Mouse (Mus musculus): ENCODE results near the gene Aldh18a1. TPM values are rescaled to one million over a fixed set of nuclear protein-coding genes. Genes with fewer than 3 reads are reported as not detected.

Aldh18a1 gene
- polyA plus RNA-seq, 1 experiment from 2014 or later, result 28.4 TPM

GRCm38 (mm10) chr19:40544856-40545255 is 43.4 kb downstream of the Aldh18a1 start:
- WGBS, result 16% methylated on average over 3 of the region's 3 CpGs
- no peak overlapping the region for H3K27ac ChIP-seq
- no peaks in the 10 kb centered on the region for H3K27me3 ChIP-seq (ENCODE audit: insufficient read depth, low read length)
- no peaks in the 10 kb centered on the region for H3K9me3 ChIP-seq (replicated peaks; ENCODE audit: low read length)
- 0 out of 2 replicates have a peak, but pooled peaks cover 4% of the 10 kb centered on the region for H3K4me1 ChIP-seq (replicated peaks; ENCODE audit: insufficient read depth, low read length)
- no peaks in the 10 kb centered on the region for H3K36me3 ChIP-seq (ENCODE audit: insufficient read depth, low read length)
- H3K9ac ChIP-seq (ENCODE audit: low read depth, low read length), result no peak overlapping the region
- DNase-seq (ENCODE audit: low spot score), result peak; percentile 85
- no peak; the same call in 1 of the 2 replicates for ATAC-seq (replicated peaks; ENCODE audit: low FRiP score, low read depth)
- TF ChIP-seq CTCF (IDR thresholded peaks at IDR 0.05; ENCODE audit: low read depth), result peak; percentile 97
- no peak overlapping the region for H3K4me3 ChIP-seq (replicated peaks; ENCODE audit: low read depth, low read length)
- no peak overlapping the region for H3K4me2 ChIP-seq (ENCODE audit: low read length)

GRCm38 (mm10) chr19:40542776-40543175 is 45.5 kb downstream of the Aldh18a1 start:
- H3K9ac ChIP-seq (ENCODE audit: low read depth, low read length), result no peak overlapping the region
- DNase-seq (ENCODE audit: low spot score) (no peak), ATAC-seq (replicated peaks; ENCODE audit: low FRiP score, low read depth) (no peak)
- no peaks in the 10 kb centered on the region for H3K27me3 ChIP-seq (ENCODE audit: insufficient read depth, low read length)
- no peaks in the 10 kb centered on the region for H3K36me3 ChIP-seq (ENCODE audit: insufficient read depth, low read length)
- H3K27ac ChIP-seq, result no peak overlapping the region
- no peaks in the 10 kb centered on the region for H3K4me1 ChIP-seq (replicated peaks; ENCODE audit: insufficient read depth, low read length)
- TF ChIP-seq CTCF (IDR thresholded peaks at IDR 0.05; ENCODE audit: low read depth), result no peak
- H3K4me2 ChIP-seq (ENCODE audit: low read length), result no peak overlapping the region
- no peaks in the 10 kb centered on the region for H3K9me3 ChIP-seq (replicated peaks; ENCODE audit: low read length)
- H3K4me3 ChIP-seq (replicated peaks; ENCODE audit: low read depth, low read length), result no peak overlapping the region
- WGBS, result 58% methylated on average over 7 of the region's 7 CpGs

- Histone ChIP-seq H3K9ac (ENCODE audit: low read depth, low read length) (no peak overlapping the region), H3K4me3 (replicated peaks; ENCODE audit: low read depth, low read length) (no peak overlapping the region), H3K4me1 (replicated peaks; ENCODE audit: insufficient read depth, low read length) (no peaks in the 10 kb centered on the region), H3K27me3 (ENCODE audit: insufficient read depth, low read length) (no peaks in the 10 kb centered on the region), H3K9me3 (replicated peaks; ENCODE audit: low read length) (no peaks in the 10 kb centered on the region), H3K36me3 (ENCODE audit: insufficient read depth, low read length) (no peaks in the 10 kb centered on the region), H3K27ac (no peak overlapping the region), H3K4me2 (ENCODE audit: low read length) (no peak overlapping the region)
- ATAC-seq (replicated peaks; ENCODE audit: low FRiP score, low read depth) (no peak), DNase-seq (ENCODE audit: low spot score) (no peak)
- TF ChIP-seq CTCF (IDR thresholded peaks at IDR 0.05; ENCODE audit: low read depth), result no peak
- 85% methylated on average over 6 of the region's 6 CpGs for WGBS
Measured at GRCm38 (mm10) chr19:40536526-40536925, 51.7 kb downstream of the Aldh18a1 start.

GRCm38 (mm10) chr19:40532525-40532924 is 55.7 kb downstream of the Aldh18a1 start:
- H3K4me1 ChIP-seq (replicated peaks; ENCODE audit: insufficient read depth, low read length), result no peaks in the 10 kb centered on the region
- no peak for DNase-seq (ENCODE audit: low spot score)

GRCm38 (mm10) chr19:40530323-40530722 is 57.9 kb downstream of the Aldh18a1 start:
- Histone ChIP-seq H3K4me3 (replicated peaks; ENCODE audit: low read depth, low read length) (no peak overlapping the region), H3K9ac (ENCODE audit: low read depth, low read length) (no peak overlapping the region), H3K4me1 (replicated peaks; ENCODE audit: insufficient read depth, low read length) (no peaks in the 10 kb centered on the region), H3K4me2 (ENCODE audit: low read length) (no peak overlapping the region), H3K36me3 (ENCODE audit: insufficient read depth, low read length) (no peaks in the 10 kb centered on the region), H3K27ac (no peak overlapping the region), H3K9me3 (replicated peaks; ENCODE audit: low read length) (no peaks in the 10 kb centered on the region), H3K27me3 (ENCODE audit: insufficient read depth, low read length) (no peaks in the 10 kb centered on the region)
- TF ChIP-seq CTCF (IDR thresholded peaks at IDR 0.05; ENCODE audit: low read depth), result no peak
- ATAC-seq (replicated peaks; ENCODE audit: low FRiP score, low read depth) (no peak), DNase-seq (ENCODE audit: low spot score) (no peak)
- WGBS, result 90% methylated on average over 2 of the region's 2 CpGs

More at GRCm38 (mm10) chr19:40532525-40532924, 55.7 kb downstream of the Aldh18a1 start:
- Histone ChIP-seq H3K36me3 (ENCODE audit: insufficient read depth, low read length) (no peaks in the 10 kb centered on the region), H3K9me3 (replicated peaks; ENCODE audit: low read length) (no peaks in the 10 kb centered on the region), H3K9ac (ENCODE audit: low read depth, low read length) (no peak overlapping the region), H3K4me2 (ENCODE audit: low read length) (no peak overlapping the region), H3K4me3 (replicated peaks; ENCODE audit: low read depth, low read length) (no peak overlapping the region), H3K27ac (no peak overlapping the region), H3K27me3 (ENCODE audit: insufficient read depth, low read length) (no peaks in the 10 kb centered on the region)
- WGBS, result 85% methylated on average over 5 of the region's 5 CpGs
- ATAC-seq (replicated peaks; ENCODE audit: low FRiP score, low read depth), result no peak
- TF ChIP-seq CTCF (IDR thresholded peaks at IDR 0.05; ENCODE audit: low read depth), result no peak

GRCm38 (mm10) chr19:40528254-40528653 is 60.0 kb downstream of the Aldh18a1 start:
- H3K4me3 ChIP-seq (replicated peaks; ENCODE audit: low read depth, low read length), result no peak overlapping the region
- H3K9me3 ChIP-seq (replicated peaks; ENCODE audit: low read length), result no peaks in the 10 kb centered on the region
- H3K27ac ChIP-seq, result no peak overlapping the region
- no peaks in the 10 kb centered on the region for H3K36me3 ChIP-seq (ENCODE audit: insufficient read depth, low read length)
- H3K4me1 ChIP-seq (replicated peaks; ENCODE audit: insufficient read depth, low read length), result no peaks in the 10 kb centered on the region
- no peak overlapping the region for H3K4me2 ChIP-seq (ENCODE audit: low read length)
- no peak overlapping the region for H3K9ac ChIP-seq (ENCODE audit: low read depth, low read length)
- no peaks in the 10 kb centered on the region for H3K27me3 ChIP-seq (ENCODE audit: insufficient read depth, low read length)
- no peak for TF ChIP-seq CTCF (IDR thresholded peaks at IDR 0.05; ENCODE audit: low read depth)
- DNase-seq (ENCODE audit: low spot score), result no peak
- ATAC-seq (replicated peaks; ENCODE audit: low FRiP score, low read depth), result no peak

GRCm38 (mm10) chr19:40526367-40527014 is 61.8 kb downstream of the Aldh18a1 start:
- H3K4me3 ChIP-seq (replicated peaks; ENCODE audit: low read depth, low read length), result no peak overlapping the region
- H3K27me3 ChIP-seq (ENCODE audit: insufficient read depth, low read length), result no peaks in the 10 kb centered on the region
- H3K4me1 ChIP-seq (replicated peaks; ENCODE audit: insufficient read depth, low read length), result no peaks in the 10 kb centered on the region
- no peak overlapping the region for H3K4me2 ChIP-seq (ENCODE audit: low read length)
- no peak for DNase-seq (ENCODE audit: low spot score)
- H3K9ac ChIP-seq (ENCODE audit: low read depth, low read length), result no peak overlapping the region
- no peak for ATAC-seq (replicated peaks; ENCODE audit: low FRiP score, low read depth)
- H3K9me3 ChIP-seq (replicated peaks; ENCODE audit: low read length), result no peaks in the 10 kb centered on the region
- WGBS, result 80% methylated on average over 9 of the region's 9 CpGs
- H3K36me3 ChIP-seq (ENCODE audit: insufficient read depth, low read length), result no peaks in the 10 kb centered on the region
- H3K27ac ChIP-seq, result no peak overlapping the region
- no peak for TF ChIP-seq CTCF (IDR thresholded peaks at IDR 0.05; ENCODE audit: low read depth)
